Mouse (Mus musculus): ENCODE data around the gene Hand2. TPM values are rescaled to one million over a fixed set of nuclear protein-coding genes. Genes with fewer than 3 reads are reported as not detected.

The Hand2 gene
- polyA plus RNA-seq, 1 experiment = 0.07 TPM

- DNase-seq (ENCODE audit: low read depth) = no peak
- TF ChIP-seq CTCF (IDR thresholded peaks at IDR 0.05; ENCODE audit: borderline replicate concordance, extremely low read depth, insufficient read depth, insufficient read length) (no peak), POLR2A (IDR thresholded peaks at IDR 0.05; ENCODE audit: borderline replicate concordance, extremely low read depth, insufficient read depth, insufficient read length, poor library complexity, severe bottlenecking) (no peak)
Measured at GRCm38 (mm10) chr8:57374044-57374443, 53.3 kb downstream of the Hand2 start.

Other genes starting within 250 kb of the Hand2 start
- 5.3 and 5.7 TPM in 2 replicates for gene Scrg1, start 134.9 kb downstream of the Hand2 start, polyA plus RNA-seq (2012; rRNA removed)
- gene Sap30, start 166.9 kb downstream of the Hand2 start, polyA plus RNA-seq (2012; rRNA removed) = 39.6 and 61.3 TPM in 2 replicates
- 70.5 and 87.7 TPM in 2 replicates for gene Hmgb2, start 190.9 kb downstream of the Hand2 start, polyA plus RNA-seq (2012; rRNA removed)